Mouse (Mus musculus): ENCODE measurements around the gene Sh3d19.

Gene Sh3d19

GRCm38 (mm10) chr3:86030566-86030965 lies 59.7 kb downstream of the Sh3d19 start:
- no peak for DNase-seq (ENCODE audit: low read depth)

- DNase-seq (ENCODE audit: low read depth) = no peak
Observed at GRCm38 (mm10) chr3:86033455-86034090, 62.7 kb downstream of the Sh3d19 start.

- no peak for DNase-seq (ENCODE audit: low read depth)
Observed at GRCm38 (mm10) chr3:86037926-86038484, 67.1 kb downstream of the Sh3d19 start.

GRCm38 (mm10) chr3:86038648-86039047 lies 67.7 kb downstream of the Sh3d19 start:
- DNase-seq (ENCODE audit: low read depth) = no peak

GRCm38 (mm10) chr3:86040286-86041201 lies 69.6 kb downstream of the Sh3d19 start:
- no peak for DNase-seq (ENCODE audit: low read depth)

- DNase-seq (ENCODE audit: low read depth) = no peak
Observed at GRCm38 (mm10) chr3:86047686-86048408, 76.9 kb downstream of the Sh3d19 start.

- no peak for DNase-seq (ENCODE audit: low read depth)
Observed at GRCm38 (mm10) chr3:86049041-86049440, 78.1 kb downstream of the Sh3d19 start.

- DNase-seq (ENCODE audit: low read depth) = no peak
Observed at GRCm38 (mm10) chr3:86056678-86057077, 85.8 kb downstream of the Sh3d19 start.

- no peak for DNase-seq (ENCODE audit: low read depth)
Observed at GRCm38 (mm10) chr3:86057436-86058095, 86.7 kb downstream of the Sh3d19 start.

GRCm38 (mm10) chr3:86069646-86070250 lies 98.8 kb downstream of the Sh3d19 start:
- no peak for DNase-seq (ENCODE audit: low read depth)

- DNase-seq (ENCODE audit: low read depth) = no peak
Observed at GRCm38 (mm10) chr3:86070799-86071198, 99.9 kb downstream of the Sh3d19 start.

GRCm38 (mm10) chr3:86072066-86072465 lies 101.2 kb downstream of the Sh3d19 start:
- DNase-seq (ENCODE audit: low read depth) = no peak

- no peak for DNase-seq (ENCODE audit: low read depth)
Observed at GRCm38 (mm10) chr3:86072889-86073288, 102.0 kb downstream of the Sh3d19 start.

GRCm38 (mm10) chr3:86075593-86075992 lies 104.7 kb downstream of the Sh3d19 start:
- no peak for DNase-seq (ENCODE audit: low read depth)

- DNase-seq (ENCODE audit: low read depth) = no peak
Observed at GRCm38 (mm10) chr3:86076511-86077283, 105.8 kb downstream of the Sh3d19 start.

GRCm38 (mm10) chr3:86083051-86083450 lies 112.1 kb downstream of the Sh3d19 start:
- no peak for DNase-seq (ENCODE audit: low read depth)

GRCm38 (mm10) chr3:86085001-86085400 lies 114.1 kb downstream of the Sh3d19 start:
- DNase-seq (ENCODE audit: low read depth) = no peak

GRCm38 (mm10) chr3:86087872-86088271 lies 117.0 kb downstream of the Sh3d19 start:
- DNase-seq (ENCODE audit: low read depth) = no peak

- no peak for DNase-seq (ENCODE audit: low read depth)
Observed at GRCm38 (mm10) chr3:86093213-86093845, 122.4 kb downstream of the Sh3d19 start.

GRCm38 (mm10) chr3:86093907-86094306 lies 123.0 kb downstream of the Sh3d19 start:
- DNase-seq (ENCODE audit: low read depth) = no peak

Data from c-Kit-positive CD71-negative TER-119-negative erythroid progenitor cells, embryonic 14.5 days (primary cell).